In the genomic region with DNA sequence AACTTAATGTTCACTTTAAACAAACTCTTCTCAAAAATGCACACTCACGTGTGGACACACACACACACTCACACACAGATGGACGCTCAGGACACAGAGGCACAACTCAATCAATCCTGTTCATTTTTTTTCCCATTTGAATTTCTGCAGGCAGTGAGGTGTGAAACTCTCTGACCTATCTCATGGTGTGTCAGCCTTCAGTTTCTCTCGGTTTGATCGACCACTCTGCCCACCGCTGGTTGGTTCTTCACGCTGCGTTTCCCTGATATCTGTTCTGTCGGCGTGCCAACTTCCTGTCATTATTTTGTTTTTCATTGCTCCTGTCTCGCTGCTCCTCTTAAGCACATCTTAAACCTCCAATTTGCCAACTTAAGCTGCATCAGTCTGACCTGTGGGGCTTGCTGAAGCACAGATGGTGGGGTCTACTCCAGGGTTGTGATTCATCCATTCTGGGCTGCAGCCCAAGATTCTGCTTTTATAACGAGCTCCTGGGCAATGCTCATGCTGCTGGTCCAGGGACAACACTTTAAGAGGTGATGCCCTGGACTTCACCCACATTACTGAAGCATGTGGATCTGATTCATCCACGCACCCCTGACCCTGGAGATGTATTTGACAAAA, we compare ENCODE assay signal across 9 mouse cellular contexts.
DNase-seq lines count a peak whose midpoint lies in the region; ATAC-seq and TF ChIP-seq lines count a peak whose summit lies in the region.
"Had no signal": no experiment of that assay in that cellular context is flagged by ENCODE, and none has a peak within 500 bp of the region (broad histone marks: within the 10 kb centered on the region; RNA-seq: fewer than 3 reads in every experiment).

No protein-coding gene starts in this region.

- WGBS in forebrain, embryonic 12.5 days = 77% methylated on average over 12 of the region's 12 CpGs
- 91% methylated on average over 12 of the region's 12 CpGs for WGBS in forebrain, embryonic 10.5 days
- WGBS in midbrain, embryonic 13.5 days = 81% methylated on average over 12 of the region's 12 CpGs
- WGBS in midbrain, embryonic 15.5 days = 63% methylated on average over 12 of the region's 12 CpGs
- WGBS in midbrain, embryonic 14.5 days = 64% methylated on average over 12 of the region's 12 CpGs
- 45% methylated on average over 12 of the region's 12 CpGs for WGBS in kidney, adult 2 months

- no peaks in the 10 kb centered on the region for H3K9me3 ChIP-seq in forebrain, embryonic 12.5 days
- no peaks in the 10 kb centered on the region for H3K9me3 ChIP-seq in forebrain, embryonic 10.5 days
- no peaks in the 10 kb centered on the region for H3K9me3 ChIP-seq in midbrain, embryonic 13.5 days
- H3K9me3 ChIP-seq in midbrain, embryonic 15.5 days = no peaks in the 10 kb centered on the region
- H3K9me3 ChIP-seq in midbrain, embryonic 14.5 days (ENCODE audit: control insufficient read depth, low read length) = no peaks in the 10 kb centered on the region
- H3K9me3 ChIP-seq: liver, embryonic 13.5 days had no signal

- no peak overlapping the region for H3K27ac ChIP-seq in forebrain, embryonic 12.5 days
- H3K27ac ChIP-seq in forebrain, embryonic 10.5 days = no peak overlapping the region
- H3K27ac ChIP-seq in midbrain, embryonic 13.5 days = no peak overlapping the region
- no peak overlapping the region for H3K27ac ChIP-seq in midbrain, embryonic 15.5 days
- 0 out of 2 replicates have a peak overlapping the region, but pooled peaks have one; percentile 26 for H3K27ac ChIP-seq in midbrain, embryonic 14.5 days (replicated peaks; ENCODE audit: low read depth, low read length)
- no peak overlapping the region for H3K27ac ChIP-seq in kidney, adult 2 months (ENCODE audit: insufficient read depth, low read depth, low read length)
- H3K27ac ChIP-seq: liver, embryonic 13.5 days had no signal

- H3K27me3 ChIP-seq in forebrain, embryonic 12.5 days = no peaks in the 10 kb centered on the region
- H3K27me3 ChIP-seq in forebrain, embryonic 10.5 days (ENCODE audit: poor library complexity, severe bottlenecking) = no peaks in the 10 kb centered on the region
- no peaks in the 10 kb centered on the region for H3K27me3 ChIP-seq in midbrain, embryonic 13.5 days
- no peaks in the 10 kb centered on the region for H3K27me3 ChIP-seq in midbrain, embryonic 15.5 days (replicated peaks)
- H3K27me3 ChIP-seq in midbrain, embryonic 14.5 days (ENCODE audit: control insufficient read depth, insufficient read depth, low read length) = no peaks in the 10 kb centered on the region
- no peaks in the 10 kb centered on the region for H3K27me3 ChIP-seq in kidney, adult 2 months (replicated peaks; ENCODE audit: control insufficient read depth, insufficient read depth, low read length)
- H3K27me3 ChIP-seq: liver, embryonic 13.5 days had no signal

- no peak overlapping the region for H3K4me2 ChIP-seq in forebrain, embryonic 12.5 days
- no peak overlapping the region for H3K4me2 ChIP-seq in midbrain, embryonic 13.5 days (replicated peaks)
- no peak overlapping the region for H3K4me2 ChIP-seq in midbrain, embryonic 15.5 days
- H3K4me2 ChIP-seq in midbrain, embryonic 14.5 days (ENCODE audit: low read length) = no peak overlapping the region
- H3K4me2 ChIP-seq: liver, embryonic 13.5 days had no signal

- no peak overlapping the region for H3K9ac ChIP-seq in forebrain, embryonic 12.5 days
- no peak overlapping the region for H3K9ac ChIP-seq in midbrain, embryonic 13.5 days (replicated peaks)
- H3K9ac ChIP-seq in midbrain, embryonic 15.5 days = no peak overlapping the region
- no peak overlapping the region for H3K9ac ChIP-seq in midbrain, embryonic 14.5 days (replicated peaks; ENCODE audit: low read length)
- H3K9ac ChIP-seq: liver, embryonic 13.5 days had no signal

- H3K4me3 ChIP-seq in forebrain, embryonic 12.5 days (replicated peaks) = no peak overlapping the region
- no peak overlapping the region for H3K4me3 ChIP-seq in forebrain, embryonic 10.5 days
- no peak overlapping the region for H3K4me3 ChIP-seq in midbrain, embryonic 13.5 days (replicated peaks)
- no peak overlapping the region for H3K4me3 ChIP-seq in midbrain, embryonic 15.5 days
- H3K4me3 ChIP-seq in midbrain, embryonic 14.5 days (replicated peaks; ENCODE audit: low read depth, low read length) = no peak overlapping the region
- H3K4me3 ChIP-seq in kidney, adult 2 months (ENCODE audit: insufficient read depth, low read depth, low read length) = no peak overlapping the region
- H3K4me3 ChIP-seq: liver, embryonic 13.5 days had no signal

- H3K36me3 ChIP-seq in forebrain, embryonic 12.5 days (replicated peaks) = no peaks in the 10 kb centered on the region
- H3K36me3 ChIP-seq in forebrain, embryonic 10.5 days (replicated peaks) = no peaks in the 10 kb centered on the region
- no peaks in the 10 kb centered on the region for H3K36me3 ChIP-seq in midbrain, embryonic 13.5 days
- H3K36me3 ChIP-seq in midbrain, embryonic 15.5 days (replicated peaks) = no peaks in the 10 kb centered on the region
- no peaks in the 10 kb centered on the region for H3K36me3 ChIP-seq in midbrain, embryonic 14.5 days (ENCODE audit: control insufficient read depth, insufficient read depth, low read length)
- H3K36me3 ChIP-seq in kidney, adult 2 months (ENCODE audit: control insufficient read depth, insufficient read depth, low read length) = no peaks in the 10 kb centered on the region
- H3K36me3 ChIP-seq: liver, embryonic 13.5 days had no signal

- no peak for DNase-seq in forebrain, embryonic 10.5 days (ENCODE audit: extremely low spot score, low spot score)
- DNase-seq in cerebellum, adult 8-10 months = peak; percentile 65
- peak; percentile 37 for DNase-seq in midbrain, embryonic 14.5 days
- DNase-seq in lung, postnatal 25 days (ENCODE audit: low spot score) = no peak
- DNase-seq in kidney, adult 2 months = no peak
- DNase-seq: liver, embryonic 13.5 days had no signal

- no peak for TF ChIP-seq POLR2A in kidney, adult 2 months (IDR thresholded peaks at IDR 0.05; ENCODE audit: low read depth, low read length)

- H3K4me1 ChIP-seq in forebrain, embryonic 12.5 days = peaks cover 16% of the 10 kb centered on the region
- peaks cover 7% of the 10 kb centered on the region for H3K4me1 ChIP-seq in forebrain, embryonic 10.5 days
- H3K4me1 ChIP-seq in midbrain, embryonic 13.5 days (replicated peaks) = peaks cover 12% of the 10 kb centered on the region
- H3K4me1 ChIP-seq in midbrain, embryonic 15.5 days = peaks cover 22% of the 10 kb centered on the region
- H3K4me1 ChIP-seq in midbrain, embryonic 14.5 days (ENCODE audit: control insufficient read depth, insufficient read depth, low read length) = peaks cover 11% of the 10 kb centered on the region
- no peaks in the 10 kb centered on the region for H3K4me1 ChIP-seq in kidney, adult 2 months (ENCODE audit: control insufficient read depth, insufficient read depth, low read length)
- H3K4me1 ChIP-seq: liver, embryonic 13.5 days had no signal

- ATAC-seq in forebrain, embryonic 12.5 days (ENCODE audit: low FRiP score) = 0 out of 2 replicates have a peak, but pooled peaks have one; percentile 39
- peak; percentile 32; the same call in 1 of the 2 replicates for ATAC-seq in midbrain, embryonic 13.5 days
- ATAC-seq in midbrain, embryonic 15.5 days (replicated peaks) = no peak; the same call in 1 of the 2 replicates
- no peak for ATAC-seq in midbrain, embryonic 14.5 days (ENCODE audit: low FRiP score, low TSS enrichment)

- no peak for TF ChIP-seq CTCF in kidney, adult 2 months (conservative IDR thresholded peaks at IDR 0.05; ENCODE audit: insufficient read depth, insufficient read length, low read depth, low read length)

Comparison
In these comparisons a context has a peak if more than half of its experiments do, and no peak if none do; other contexts are left out.
1. ATAC-seq: peak in forebrain, embryonic 12.5 days (single experiment) and midbrain, embryonic 13.5 days (single experiment); none in midbrain, embryonic 15.5 days (single experiment) and midbrain, embryonic 14.5 days (single experiment).
2. DNase-seq: peak in cerebellum, adult 8-10 months (single experiment) and midbrain, embryonic 14.5 days (single experiment); none in forebrain, embryonic 10.5 days (single experiment), lung, postnatal 25 days (single experiment) and kidney, adult 2 months (single experiment).